ENCODE assay signal across 14 mouse cellular contexts in genomic region chr10:60133501-60133900, GRCm38 (mm10). TPM values are rescaled to one million over a fixed set of nuclear protein-coding genes. Genes with fewer than 3 reads are reported as not detected.
A peak's percentile ranks its signal among the peaks of the same experiment; 100 is the strongest.
DNase-seq lines count a peak whose midpoint lies in the region; ATAC-seq lines count a peak whose summit lies in the region.
"Had no signal": no experiment of that assay in that cellular context is flagged by ENCODE, and none has a peak within 500 bp of the region (broad histone marks: within the 10 kb centered on the region; RNA-seq: fewer than 3 reads in every experiment).

No protein-coding gene starts in this region.

- DNase-seq in embryo, embryonic 10.5 days (ENCODE audit: low spot score) = peak; percentile 45
- DNase-seq in embryo, embryonic 10 days (ENCODE audit: low spot score) = no peak
- DNase-seq in kidney, postnatal 10 days = peak; percentile 54
- DNase-seq in kidney, postnatal 36 days = no peak
- peak; percentile 69 for DNase-seq in embryonic facial prominence, embryonic 10.5 days (ENCODE audit: low spot score)
- no peak for DNase-seq in right cerebral cortex, postnatal 25 days
- no peak for DNase-seq in layer of hippocampus, adult 9-10 months (ENCODE audit: low spot score)
- DNase-seq: adrenal gland, postnatal 36 days; cerebellum, postnatal 36 days had no signal

- H3K9ac ChIP-seq in limb, embryonic 13.5 days = no peak overlapping the region
- H3K9ac ChIP-seq: liver, embryonic 15.5 days had no signal

- peaks cover 20% of the 10 kb centered on the region for H3K4me1 ChIP-seq in embryonic facial prominence, embryonic 10.5 days
- H3K4me1 ChIP-seq in limb, embryonic 13.5 days = peaks cover 15% of the 10 kb centered on the region
- H3K4me1 ChIP-seq: liver, embryonic 15.5 days had no signal

- peak overlapping the region; percentile 38 for H3K4me2 ChIP-seq in limb, embryonic 13.5 days (replicated peaks)
- H3K4me2 ChIP-seq: heart, embryonic 11.5 days; liver, embryonic 15.5 days had no signal

- H3K4me3 ChIP-seq in embryonic facial prominence, embryonic 10.5 days = no peak overlapping the region
- no peak overlapping the region for H3K4me3 ChIP-seq in limb, embryonic 13.5 days
- H3K4me3 ChIP-seq: liver, embryonic 15.5 days; megakaryocyte, embryonic 14.5 days; myocyte had no signal

- 21% methylated on average over 6 of the region's 6 CpGs for WGBS in embryonic facial prominence, embryonic 10.5 days
- WGBS in limb, embryonic 13.5 days = 20% methylated on average over 6 of the region's 6 CpGs

- H3K9me3 ChIP-seq in embryonic facial prominence, embryonic 10.5 days = no peaks in the 10 kb centered on the region
- no peaks in the 10 kb centered on the region for H3K9me3 ChIP-seq in limb, embryonic 13.5 days
- H3K9me3 ChIP-seq: liver, embryonic 15.5 days; megakaryocyte, embryonic 14.5 days had no signal

- H3K27ac ChIP-seq in embryonic facial prominence, embryonic 10.5 days (replicated peaks) = peak overlapping the region; percentile 36
- H3K27ac ChIP-seq in limb, embryonic 13.5 days = no peak overlapping the region
- H3K27ac ChIP-seq: liver, embryonic 15.5 days had no signal

- no peaks in the 10 kb centered on the region for H3K36me3 ChIP-seq in embryonic facial prominence, embryonic 10.5 days (replicated peaks)
- no peaks in the 10 kb centered on the region for H3K36me3 ChIP-seq in limb, embryonic 13.5 days
- H3K36me3 ChIP-seq: liver, embryonic 15.5 days had no signal

- no peaks in the 10 kb centered on the region for H3K27me3 ChIP-seq in embryonic facial prominence, embryonic 10.5 days (replicated peaks; ENCODE audit: low read depth, poor library complexity, severe bottlenecking)
- H3K27me3 ChIP-seq in limb, embryonic 13.5 days = no peaks in the 10 kb centered on the region

- ATAC-seq in limb, embryonic 13.5 days (ENCODE audit: low FRiP score, low read depth) = no peak; the same call in 1 of the 2 replicates

RNA-seq across cellular contexts. Expression of gene Spock2, which starts 27.5 kb away (rescaled TPM):
- polyA plus RNA-seq in embryonic facial prominence, embryonic 10.5 days (2016; fragmentation: Nextera tagmentation; extraction: Ambion mirVana) = 8.6 and 8.9 TPM in 2 replicates
- 6.1 and 7.2 TPM in 2 replicates for polyA plus RNA-seq in limb, embryonic 13.5 days (2015; fragmentation: Nextera tagmentation; extraction: Ambion mirVana)

Comparison
In these comparisons a context has a peak if more than half of its experiments do, and no peak if none do; other contexts are left out.
1. DNase-seq: peak in embryo, embryonic 10.5 days (single experiment), kidney, postnatal 10 days (single experiment) and embryonic facial prominence, embryonic 10.5 days (single experiment); none in embryo, embryonic 10 days (single experiment), kidney, postnatal 36 days (0 of 2), right cerebral cortex, postnatal 25 days (single experiment) and layer of hippocampus, adult 9-10 months (single experiment).